Mouse (Mus musculus) adipocyte (in vitro differentiated cells): Measurements from ENCODE around the gene Ankrd22.

Experiments
- DNase-seq: peaks from one replicate; pipeline ENCODE4 v3.0.0-alpha.2; 2016; ENCODE audit warnings: low spot score

Gene Ankrd22

GRCm38 (mm10) chr19:34089011-34089680 is 76.7 kb downstream of the Ankrd22 start:
- DNase-seq = no peak

GRCm38 (mm10) chr19:34078130-34078529 is 87.7 kb downstream of the Ankrd22 start:
- no peak for DNase-seq

- DNase-seq = no peak
These were observed 91.6 kb downstream of the Ankrd22 start for GRCm38 (mm10) chr19:34074239-34074638.
